Mouse (Mus musculus): Measurements from ENCODE around the gene Sik3.

DNA sequence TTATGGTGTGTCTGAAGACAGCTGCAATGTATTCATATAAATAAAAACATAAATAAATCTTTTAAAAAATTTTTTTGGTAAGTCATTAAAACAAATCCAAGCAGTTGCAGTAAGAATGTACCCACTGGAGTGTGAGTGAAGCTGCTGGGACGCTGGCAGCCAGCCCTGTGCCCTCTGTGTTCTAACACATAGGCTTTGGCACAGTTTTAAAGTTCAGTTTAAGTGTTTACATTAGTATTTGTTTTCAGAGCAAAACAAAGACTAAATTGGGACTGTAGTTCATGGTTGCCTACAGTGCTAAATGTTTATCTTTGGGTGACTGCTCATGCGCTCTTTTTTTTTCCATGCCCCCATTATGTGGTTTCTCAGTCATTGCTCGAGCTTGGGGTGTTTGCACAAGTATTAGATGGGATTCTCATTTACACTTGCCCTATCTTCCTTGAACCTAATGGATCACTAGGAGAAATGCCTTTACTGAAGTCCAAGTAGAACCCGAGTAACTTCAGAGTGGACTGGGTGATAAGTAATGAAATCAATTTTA, 145.7 kb downstream of the Sik3 start:
- TF ChIP-seq POLR2A (IDR thresholded peaks at IDR 0.05; ENCODE audit: low read depth, low read length) (no peak), CTCF (IDR thresholded peaks at IDR 0.05; ENCODE audit: extremely low read depth, insufficient read depth, insufficient read length, insufficient replicate concordance) (no peak)

All from spleen, adult 2 months (tissue).